Mouse (Mus musculus) neutrophil, adult 5-6 weeks (primary cell): Measurements from ENCODE around the gene Ltbr. TPM values are rescaled to one million over a fixed set of nuclear protein-coding genes. Genes with fewer than 3 reads are reported as not detected.
"Not testable (repeated sequence)": the region's sequence is repeated elsewhere in the genome, so short reads cannot be mapped to it uniquely, and the experiment has no call there.

Source experiments
- ATAC-seq: fragments of 151-379, 151-347 bp; 2 replicates; pipeline ENCODE4 v1.8.0; 2017; ENCODE audit warnings: mild to moderate bottlenecking, moderate TSS enrichment; ENCODE audit not compliant: insufficient number of reproducible peaks, poor library complexity, low FRiP score, severe bottlenecking; ENCODE audit errors: extremely low read depth
- total RNA-seq: library from RNA; stranded (forward); fragments of 200-1000 nt; gene quantifications from 2 replicates; pipeline ENCODE4 v1.2.3, GENCODE M21; 2017

The Ltbr gene
- total RNA-seq, 1 experiment from 2014 or later = 45.6 TPM

DNA sequence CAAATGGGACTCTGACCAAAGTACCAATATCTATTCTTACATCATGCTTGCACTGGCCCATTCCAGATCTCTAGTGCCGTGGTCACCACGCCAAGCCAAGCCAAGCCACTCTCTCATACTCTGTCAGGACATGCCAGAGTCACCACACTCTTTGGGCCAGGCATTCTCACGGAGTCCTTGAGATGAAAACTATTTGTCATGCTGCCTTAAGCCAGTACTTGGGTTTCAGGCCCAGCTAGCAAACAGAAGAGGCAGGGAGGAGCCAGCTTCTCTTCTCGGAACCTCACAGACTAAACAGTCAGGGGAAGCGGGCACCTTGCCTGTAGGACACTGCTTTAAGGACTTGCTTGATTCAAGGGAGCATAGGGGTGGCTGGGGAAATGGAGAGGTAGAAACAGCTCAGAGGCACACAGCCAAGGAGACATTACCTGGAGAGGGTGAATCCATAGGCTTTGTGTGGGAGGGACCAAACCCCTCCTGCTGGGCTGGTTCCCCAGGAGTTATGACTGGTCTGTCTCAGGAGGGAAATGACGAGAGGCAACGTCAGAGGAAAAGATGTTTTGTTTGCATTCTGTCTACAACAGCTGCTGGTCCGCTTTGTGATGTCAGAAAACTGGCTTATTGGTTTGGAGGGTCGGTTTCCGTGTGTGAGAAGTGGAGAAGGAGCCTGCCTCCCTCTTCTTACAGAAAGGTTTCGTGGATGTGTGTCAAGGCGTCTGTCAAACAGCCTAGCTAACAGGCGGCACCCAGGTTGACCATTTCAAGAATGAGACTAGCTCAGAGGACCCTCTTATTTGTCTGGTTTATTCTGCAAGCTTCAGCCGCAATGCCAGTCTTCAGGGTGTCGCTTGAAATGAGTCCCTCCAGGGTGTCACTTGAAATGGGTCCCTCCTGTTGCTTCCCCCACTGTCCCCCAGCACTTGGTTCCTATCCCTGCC is 5.6 kb upstream of the Ltbr start:
- no peak for ATAC-seq

DNA sequence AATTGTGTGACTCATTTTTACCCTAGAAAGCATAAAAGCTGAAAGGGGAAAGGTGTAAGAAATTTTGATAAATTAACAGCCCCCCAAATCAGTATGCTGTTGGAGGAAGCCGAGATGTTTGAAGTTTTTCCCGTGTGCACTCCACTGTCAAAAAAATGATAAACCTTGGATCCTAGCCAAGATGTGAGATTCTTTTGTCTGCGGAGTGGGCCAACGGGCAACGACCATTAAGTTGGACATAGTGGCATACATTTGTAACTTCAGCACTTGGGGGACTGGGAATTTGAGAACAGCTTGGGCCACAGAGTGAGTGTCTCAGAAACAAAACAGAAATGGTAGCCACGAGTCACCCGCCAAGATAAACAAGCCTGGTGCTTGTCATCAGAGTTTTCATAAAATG is 3.4 kb upstream of the Ltbr start:
- ATAC-seq = no peak

DNA sequence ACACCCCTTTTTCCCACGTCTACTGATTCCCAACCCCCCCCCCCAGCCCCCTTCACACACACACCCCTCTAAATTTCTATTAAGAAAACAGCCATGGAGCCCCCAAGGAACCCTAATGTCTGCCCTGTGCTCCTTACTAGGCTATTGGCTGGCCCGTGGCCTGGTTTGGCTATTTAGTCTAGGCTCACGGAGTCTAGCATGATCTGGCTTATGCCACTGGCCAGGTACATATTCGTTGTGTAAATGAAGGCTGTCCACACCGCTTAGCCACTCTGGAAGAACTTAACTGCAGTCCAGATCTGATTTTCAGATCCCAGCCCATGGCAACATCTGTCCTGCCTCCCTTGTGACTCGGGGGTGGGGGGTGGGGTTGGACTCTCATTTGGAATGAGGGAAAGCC is 1.1 kb upstream of the Ltbr start:
- ATAC-seq = no peak

DNA sequence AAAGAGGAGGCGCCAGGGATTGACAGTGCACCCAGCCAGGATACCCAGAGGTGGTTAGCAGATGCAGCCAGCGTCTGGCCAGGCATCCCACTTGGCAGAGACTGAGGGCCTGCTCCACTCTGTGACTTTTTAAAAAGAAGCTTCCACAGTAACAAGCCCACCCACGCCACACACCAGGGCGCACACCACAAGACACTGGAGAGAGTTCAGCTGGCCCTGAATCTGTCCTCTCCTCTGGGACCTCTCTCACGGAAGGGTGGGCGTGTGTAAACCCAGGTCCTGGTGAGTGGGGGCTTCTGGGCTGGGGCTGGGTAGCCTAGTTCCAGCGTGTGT is 512 bp upstream of the Ltbr start:
- no peak for ATAC-seq

DNA sequence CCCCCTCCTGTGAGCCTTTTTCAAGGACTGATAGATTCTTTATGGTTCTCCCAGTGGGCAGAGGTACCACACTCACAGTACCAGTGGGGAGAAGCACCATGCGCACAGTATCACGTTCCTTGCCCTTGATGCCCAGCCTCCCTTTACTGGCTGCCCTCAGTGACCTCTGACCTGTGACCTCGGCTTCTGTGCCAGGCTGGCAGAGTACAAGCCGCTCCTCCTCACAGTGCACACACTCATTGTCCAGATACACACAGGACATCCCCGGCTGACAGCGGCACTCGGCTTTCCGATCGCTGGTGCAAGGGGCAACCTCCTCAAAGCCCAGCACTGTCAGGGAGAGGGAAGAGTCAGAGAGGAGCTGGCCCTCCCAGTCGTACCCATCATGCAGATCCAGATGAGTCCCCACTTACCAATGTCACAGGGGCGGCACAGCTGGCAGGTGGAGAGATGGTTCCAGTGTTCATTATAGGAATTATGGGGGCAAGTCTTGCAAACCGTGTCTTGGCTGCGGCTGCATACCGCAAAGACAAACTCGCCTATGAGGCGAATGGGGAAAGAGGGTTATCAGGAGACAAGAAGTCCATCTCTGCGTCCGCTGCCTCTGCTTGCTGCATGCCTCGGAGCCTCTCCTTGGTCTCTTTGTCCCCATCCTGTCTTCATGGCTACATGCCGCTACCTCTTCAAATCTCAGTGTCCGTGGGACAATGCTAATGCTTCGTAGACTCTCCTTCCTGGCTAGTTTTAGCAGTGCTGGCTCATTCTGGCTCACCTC is 917 bp downstream of the Ltbr start:
- no peak for ATAC-seq

DNA sequence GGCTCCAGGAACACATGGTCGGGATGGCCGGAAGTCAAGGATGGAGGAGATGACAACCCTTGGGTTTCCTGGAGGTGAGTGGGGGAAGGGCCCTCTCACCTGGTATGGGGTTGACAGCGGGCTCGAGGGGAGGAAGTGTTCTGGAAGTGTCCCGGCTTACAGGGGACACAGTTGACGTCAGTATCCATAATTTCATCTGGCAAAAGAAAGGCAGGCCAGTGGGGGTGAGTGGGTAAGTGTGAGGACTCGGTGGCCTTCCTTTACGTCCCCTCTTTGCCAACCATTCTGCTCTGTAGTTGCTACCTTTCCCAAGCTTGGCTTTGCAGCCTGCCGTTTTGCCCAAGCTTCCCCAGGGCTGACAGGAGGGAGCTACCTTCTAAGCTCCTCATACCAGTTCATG is 1.5 kb downstream of the Ltbr start:
- ATAC-seq = no peak

DNA sequence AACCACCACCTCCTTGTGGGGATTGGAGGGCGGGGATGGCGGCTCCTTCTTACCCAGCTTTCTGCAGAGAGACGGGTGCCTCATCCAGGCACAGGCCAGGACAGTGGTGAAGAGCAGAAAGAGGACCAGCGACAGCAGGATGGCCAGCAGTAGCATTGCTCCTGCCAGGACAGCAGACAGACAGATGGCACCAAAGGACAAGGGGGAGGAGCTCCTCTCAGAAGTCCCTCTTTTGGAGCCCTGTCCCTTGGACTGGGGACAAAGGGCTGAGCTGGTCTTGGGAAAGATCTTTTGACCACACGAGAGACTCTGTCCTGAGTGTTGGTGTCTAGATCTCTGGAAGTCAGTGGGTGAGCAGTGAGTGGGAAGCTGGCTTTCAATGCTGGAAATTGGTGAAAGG is 4.3 kb downstream of the Ltbr start:
- ATAC-seq = no peak

DNA sequence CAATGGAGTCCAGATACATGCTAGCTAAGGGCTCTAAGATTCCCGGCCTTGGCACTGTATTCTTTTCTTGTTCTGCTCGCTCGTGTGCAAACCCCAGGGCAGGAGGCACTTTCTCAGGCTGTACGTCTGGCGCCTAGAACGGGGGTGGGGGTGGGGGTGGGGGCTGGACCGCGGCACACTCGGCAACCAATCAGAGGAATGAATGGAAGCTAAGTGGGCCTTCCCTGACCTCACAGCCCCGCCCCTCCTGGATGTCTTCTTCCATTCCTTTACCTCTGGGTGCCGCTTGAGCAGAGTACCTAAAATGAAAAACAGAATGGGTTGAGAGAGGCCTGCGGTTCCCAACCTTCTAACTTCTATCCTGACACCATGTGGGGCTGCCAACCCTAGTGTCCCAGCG is 4.8 kb downstream of the Ltbr start:
- no peak for ATAC-seq

DNA sequence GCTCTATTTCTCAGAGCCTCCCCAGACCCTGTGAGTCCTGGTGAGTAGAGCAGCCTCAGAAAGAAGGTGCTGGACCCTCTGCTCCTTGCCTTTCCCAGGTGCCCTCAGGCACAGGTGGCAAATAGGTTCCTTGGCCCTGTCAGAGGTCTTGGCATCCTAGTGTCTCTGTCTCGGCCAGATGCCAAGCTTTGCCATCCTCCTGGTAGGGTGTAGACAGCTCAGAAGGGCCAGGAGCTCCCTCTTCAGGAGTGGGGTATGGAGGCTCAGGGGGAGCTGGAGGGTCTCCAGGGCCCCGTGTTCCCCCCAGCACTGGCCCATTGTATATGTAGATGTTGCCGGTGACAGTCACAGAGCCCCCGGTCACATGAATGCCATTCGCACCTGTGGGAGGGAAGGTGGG is 6.6 kb downstream of the Ltbr start:
- no peak for ATAC-seq

DNA sequence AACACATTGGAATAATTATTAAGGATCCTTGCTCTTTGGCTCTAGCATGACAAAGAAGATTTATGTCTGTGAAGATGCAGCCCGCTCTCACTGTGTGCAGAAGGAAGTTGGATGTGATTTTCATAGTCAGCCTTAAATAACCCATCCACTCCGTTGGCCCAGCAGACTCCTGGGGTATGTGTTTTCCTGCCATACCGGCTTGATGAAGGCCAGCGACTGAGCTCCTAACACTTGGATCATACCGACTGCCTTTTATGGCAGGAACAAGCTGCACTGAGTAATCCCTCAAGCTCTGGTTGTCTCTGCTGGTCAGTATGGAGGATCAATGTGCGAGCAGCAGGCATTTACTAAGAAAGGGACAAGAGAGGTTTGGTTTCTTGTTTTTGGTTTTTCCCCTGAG is 8.2 kb downstream of the Ltbr start:
- no peak for ATAC-seq

DNA sequence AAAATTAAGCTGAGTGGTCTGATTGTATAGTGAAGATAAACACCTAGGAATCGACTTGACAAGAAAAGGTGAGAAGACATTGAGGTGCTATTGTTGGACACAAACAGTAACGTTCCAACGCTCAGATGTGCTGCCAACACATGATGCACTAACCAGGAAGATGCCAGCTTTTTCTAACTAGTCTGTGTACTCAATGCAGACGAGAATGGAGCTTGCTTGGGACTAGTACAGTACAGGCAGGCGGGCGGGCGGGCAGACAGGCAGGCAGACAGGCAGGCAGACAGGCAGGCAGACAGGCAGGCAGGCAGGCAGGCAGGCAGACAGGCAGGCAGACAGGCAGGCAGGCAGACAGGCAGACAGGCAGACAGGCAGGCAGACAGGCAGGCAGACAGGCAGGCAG is 9.3 kb downstream of the Ltbr start:
- ATAC-seq = not testable (repeated sequence)

DNA sequence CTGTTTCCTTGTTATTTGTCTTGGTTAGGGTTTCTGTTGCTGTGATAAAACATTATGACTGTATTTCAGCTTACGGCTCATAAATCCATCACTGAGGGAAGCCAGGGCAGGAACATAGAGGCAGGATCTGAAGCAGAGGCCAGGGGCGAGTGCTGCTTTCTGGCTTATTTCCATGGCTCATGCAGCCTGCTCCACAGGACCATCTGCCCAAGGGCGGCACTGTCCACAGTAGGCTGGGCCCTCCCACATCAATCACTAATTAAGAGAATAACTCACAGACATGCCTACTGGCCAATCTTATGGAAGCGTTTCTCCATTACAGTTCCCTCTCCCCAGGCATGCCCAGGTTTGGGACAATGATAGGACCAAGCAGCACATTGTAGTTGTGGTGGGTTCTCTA is 10.4 kb downstream of the Ltbr start:
- ATAC-seq = no peak

DNA sequence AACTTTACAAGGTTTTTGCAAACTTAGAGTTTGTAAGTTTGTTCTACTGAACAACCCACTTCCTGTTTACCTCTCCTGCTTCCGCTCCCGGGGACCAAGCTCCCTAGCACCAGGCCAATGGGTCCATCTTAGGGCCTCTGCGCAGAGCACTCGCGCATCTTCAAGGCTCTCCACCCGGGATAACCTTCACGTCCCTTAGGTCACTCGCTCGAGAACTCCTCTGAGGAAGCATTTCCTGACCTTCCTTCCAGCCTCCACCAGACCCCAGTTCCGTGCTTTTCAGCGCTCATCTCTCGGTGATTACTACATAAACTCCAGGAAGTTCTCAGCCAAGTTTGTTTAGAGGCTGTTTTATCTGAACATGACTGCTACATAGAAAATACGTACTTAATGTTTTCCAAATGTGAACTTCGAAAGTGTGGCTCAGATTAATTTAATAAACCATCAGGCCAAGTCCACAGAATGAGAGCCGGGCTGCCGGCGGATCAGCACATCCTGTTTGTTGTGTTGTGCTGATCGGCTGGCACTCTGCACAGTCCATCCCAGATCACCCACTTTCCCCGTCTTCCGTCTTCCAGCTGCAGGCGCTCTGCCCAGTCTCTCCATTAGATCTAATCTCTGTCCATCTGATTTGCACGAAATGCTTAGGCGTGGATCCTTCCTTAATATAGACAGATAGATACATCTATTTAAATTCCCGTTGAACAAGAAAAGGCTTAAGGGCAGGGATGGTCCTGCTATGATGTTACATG is 11.3 kb downstream of the Ltbr start:
- no peak for ATAC-seq

DNA sequence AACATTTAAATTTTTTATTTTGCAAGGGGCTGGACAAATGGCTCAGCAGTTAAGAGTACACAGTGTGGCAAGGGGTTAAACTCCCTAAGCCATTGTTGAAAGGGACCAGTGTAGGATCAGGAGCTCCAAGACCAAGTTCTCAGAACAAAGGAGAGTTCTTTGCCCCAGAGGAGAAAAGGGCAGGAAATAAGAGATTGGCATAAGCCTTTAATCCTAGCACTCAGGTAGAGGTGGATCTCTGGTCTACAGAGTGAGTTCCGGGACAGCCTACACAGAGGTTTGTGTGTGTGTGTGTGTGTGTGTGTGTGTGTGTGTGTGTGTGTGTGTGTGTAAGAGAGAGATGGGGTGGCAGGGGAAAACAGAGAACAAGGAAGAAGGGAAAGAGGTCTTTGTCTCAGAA is 12.7 kb downstream of the Ltbr start:
- ATAC-seq = no peak

DNA sequence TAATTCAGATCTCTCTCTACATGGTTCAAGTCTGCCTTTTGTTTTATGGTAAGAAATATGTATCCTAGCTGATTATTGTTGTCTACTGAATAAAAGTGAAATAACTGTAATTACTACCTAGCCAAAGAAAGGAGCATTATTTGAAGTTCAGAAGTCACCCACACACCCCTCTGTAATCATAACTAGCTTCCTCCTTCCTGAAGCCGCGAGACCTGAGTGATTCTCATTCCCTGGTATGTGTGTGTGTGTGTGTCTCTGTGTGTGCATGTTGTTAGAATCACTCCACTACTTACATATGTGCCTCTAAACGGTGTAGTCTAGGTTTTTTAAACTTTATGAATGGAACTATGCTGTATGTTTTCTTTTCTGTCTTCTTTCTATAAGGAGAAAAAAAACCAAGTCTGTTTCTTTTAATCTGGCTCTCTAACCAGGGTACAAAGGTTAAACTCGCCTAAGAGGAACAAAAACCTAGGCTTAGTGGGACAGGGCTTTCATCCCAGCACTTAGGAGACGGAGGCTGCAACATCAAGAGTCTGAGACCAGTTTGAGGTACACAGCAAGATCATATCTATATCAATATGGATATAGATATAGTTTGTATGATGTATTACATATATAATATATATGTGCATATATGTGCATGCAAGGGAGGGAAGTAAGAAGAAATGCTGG is 16.4 kb downstream of the Ltbr start:
- no peak for ATAC-seq

DNA sequence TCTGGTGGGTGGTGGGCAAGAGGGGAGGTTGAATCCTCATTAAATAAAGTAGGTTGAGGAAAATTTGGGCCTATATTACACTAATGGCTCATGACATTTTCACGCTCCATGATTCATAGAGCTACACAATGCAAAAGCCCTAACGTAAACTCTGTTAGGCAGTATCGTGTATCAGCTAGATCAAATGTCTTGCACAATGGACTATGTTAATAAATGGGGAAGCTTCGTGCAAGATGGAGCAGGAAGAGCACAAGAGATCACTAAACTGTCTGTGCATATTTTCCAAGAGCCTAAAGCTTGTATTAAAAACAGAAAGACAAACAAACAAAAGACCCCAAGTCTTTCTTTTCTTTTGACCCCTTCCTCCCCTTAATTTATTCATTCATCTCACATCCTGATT is 19.6 kb downstream of the Ltbr start:
- no peak for ATAC-seq

DNA sequence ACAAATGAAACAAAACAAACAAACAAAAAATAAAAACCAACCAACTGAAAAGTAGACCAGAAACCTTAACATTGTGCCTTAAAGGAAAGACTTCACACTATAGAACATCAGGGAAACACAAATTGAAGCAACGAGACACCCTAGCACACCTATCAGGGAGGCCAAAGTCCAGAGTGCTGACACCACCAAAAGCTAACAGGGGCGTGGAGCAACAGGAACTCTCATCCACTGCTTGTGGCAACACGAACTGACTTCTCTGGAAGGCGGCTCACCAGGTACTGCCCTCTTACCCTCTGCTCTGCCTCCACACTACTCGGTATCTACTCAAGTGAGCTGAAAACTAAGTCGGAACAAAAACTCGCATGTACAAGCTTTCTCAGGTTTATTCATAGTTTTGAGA is 21.4 kb downstream of the Ltbr start:
- no peak for ATAC-seq

DNA sequence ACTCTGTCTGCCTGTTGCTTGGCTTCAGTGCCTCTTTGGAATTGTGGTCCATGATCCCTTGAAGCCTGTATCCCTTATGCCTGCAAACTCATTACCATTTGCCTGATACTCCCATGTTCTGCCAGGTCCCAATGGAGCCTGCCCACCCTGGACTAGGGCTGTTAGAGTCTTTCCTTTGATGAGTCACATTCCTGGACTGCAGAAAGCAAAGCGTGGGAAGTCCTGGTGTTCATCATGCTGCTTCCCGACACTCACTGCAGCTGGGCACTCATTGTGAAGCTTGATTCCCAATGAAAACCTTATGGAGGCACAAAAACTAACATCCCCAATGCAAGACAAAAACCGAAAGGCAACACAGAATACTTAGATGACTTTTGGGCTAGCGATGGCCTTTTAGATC is 22.4 kb downstream of the Ltbr start:
- ATAC-seq = no peak

DNA sequence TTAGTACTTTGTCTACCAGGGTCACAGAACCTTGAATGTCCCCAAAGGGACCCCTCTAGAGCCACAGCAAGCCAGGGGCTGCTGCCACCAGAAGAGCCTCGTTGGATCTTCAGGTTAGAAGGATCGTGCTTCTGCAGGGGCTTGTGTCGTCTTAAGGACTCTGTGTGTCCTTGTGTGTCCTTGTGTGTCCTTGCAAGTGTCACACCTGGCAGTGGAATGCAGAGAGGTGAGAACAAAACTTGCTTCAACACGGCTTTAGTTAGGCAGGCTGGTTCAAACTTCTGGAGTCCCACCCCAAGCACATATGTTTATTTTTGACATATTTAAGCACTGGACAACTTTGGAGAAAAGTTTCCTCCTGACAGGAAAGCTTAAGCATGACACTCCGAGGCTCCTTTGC is 25.0 kb downstream of the Ltbr start:
- ATAC-seq = no peak
